In genomic region chr11:59526472-59527080, GRCm38 (mm10) we compare ENCODE assay signal across 8 mouse cellular contexts. TPM values are rescaled to one million over a fixed set of nuclear protein-coding genes. Genes with fewer than 3 reads are reported as not detected.
DNase-seq lines count a peak whose midpoint lies in the region; ATAC-seq and TF ChIP-seq lines count a peak whose summit lies in the region.

TSS of gene Zkscan17 (minus strand) at chr11:59526751.

- 46% methylated on average over 8 of the region's 8 CpGs for WGBS in thymus, adult 2 months
- WGBS in heart, embryonic 12.5 days: 46% methylated on average over 8 of the region's 8 CpGs
- 49% methylated on average over 8 of the region's 8 CpGs for WGBS in kidney, postnatal 0 days
- WGBS in midbrain, embryonic 12.5 days: 45% methylated on average over 8 of the region's 8 CpGs

- no peaks in the 10 kb centered on the region for H3K36me3 ChIP-seq in thymus, adult 2 months (ENCODE audit: control insufficient read depth, insufficient read depth, low read length)
- no peaks in the 10 kb centered on the region for H3K36me3 ChIP-seq in heart, embryonic 12.5 days
- no peaks in the 10 kb centered on the region for H3K36me3 ChIP-seq in kidney, postnatal 0 days (ENCODE audit: insufficient read depth, low read length)
- no peaks in the 10 kb centered on the region for H3K36me3 ChIP-seq in midbrain, embryonic 12.5 days

- no peak within 1 kb of the TSS for H3K4me3 ChIP-seq in thymus, adult 2 months (ENCODE audit: control insufficient read depth, insufficient read depth, low read length)
- no peak within 1 kb of the TSS for H3K4me3 ChIP-seq in brown adipose tissue, adult 24 weeks (ENCODE audit: insufficient read depth, low read depth, low read length)
- no peak within 1 kb of the TSS for H3K4me3 ChIP-seq in heart, embryonic 12.5 days
- no peak within 1 kb of the TSS for H3K4me3 ChIP-seq in kidney, postnatal 0 days (replicated peaks; ENCODE audit: low read depth, low read length)
- no peak within 1 kb of the TSS for H3K4me3 ChIP-seq in midbrain, embryonic 12.5 days

- no peak for TF ChIP-seq POLR2A in thymus, adult 2 months (IDR thresholded peaks at IDR 0.05; ENCODE audit: control insufficient read depth, extremely low read depth, insufficient read depth, low read length, poor library complexity)

- H3K9ac ChIP-seq in heart, embryonic 12.5 days: no peak within 1 kb of the TSS
- no peak within 1 kb of the TSS for H3K9ac ChIP-seq in kidney, postnatal 0 days (ENCODE audit: low read depth, low read length)
- H3K9ac ChIP-seq in midbrain, embryonic 12.5 days (replicated peaks): no peak within 1 kb of the TSS

- no peak for TF ChIP-seq CTCF in thymus, adult 2 months (IDR thresholded peaks at IDR 0.05; ENCODE audit: borderline replicate concordance, control insufficient read depth, extremely low read depth, insufficient read depth, low read length, poor library complexity)
- peak; percentile 45; the same call in 1 of the 2 replicates for TF ChIP-seq CTCF in kidney, postnatal 0 days (IDR thresholded peaks at IDR 0.05; ENCODE audit: low read depth)

- no peak within 1 kb of the TSS for H3K27ac ChIP-seq in thymus, adult 2 months (ENCODE audit: control insufficient read depth, insufficient read depth, low read length)
- peak within 1 kb of the TSS; percentile 61; the same call in 1 of the 2 replicates for H3K27ac ChIP-seq in brown adipose tissue, adult 24 weeks (replicated peaks; ENCODE audit: low read depth, low read length)
- no peak within 1 kb of the TSS for H3K27ac ChIP-seq in heart, embryonic 12.5 days (ENCODE audit: poor library complexity, severe bottlenecking)
- no peak within 1 kb of the TSS for H3K27ac ChIP-seq in kidney, postnatal 0 days
- H3K27ac ChIP-seq in midbrain, embryonic 12.5 days (replicated peaks): no peak within 1 kb of the TSS

- H3K9me3 ChIP-seq in heart, embryonic 12.5 days (replicated peaks): no peaks in the 10 kb centered on the region
- H3K9me3 ChIP-seq in kidney, postnatal 0 days (replicated peaks; ENCODE audit: low read length): no peaks in the 10 kb centered on the region
- H3K9me3 ChIP-seq in midbrain, embryonic 12.5 days: no peaks in the 10 kb centered on the region

- no peaks in the 10 kb centered on the region for H3K4me1 ChIP-seq in thymus, adult 2 months (replicated peaks; ENCODE audit: control insufficient read depth, insufficient read depth, low read length)
- no peaks in the 10 kb centered on the region for H3K4me1 ChIP-seq in brown adipose tissue, adult 24 weeks (ENCODE audit: control insufficient read depth, insufficient read depth, insufficient read length, low read length)
- no peaks in the 10 kb centered on the region for H3K4me1 ChIP-seq in heart, embryonic 12.5 days (replicated peaks)
- H3K4me1 ChIP-seq in kidney, postnatal 0 days (replicated peaks; ENCODE audit: insufficient read depth, low read length): no peaks in the 10 kb centered on the region
- no peaks in the 10 kb centered on the region for H3K4me1 ChIP-seq in midbrain, embryonic 12.5 days

- no peak within 1 kb of the TSS for H3K4me2 ChIP-seq in heart, embryonic 12.5 days
- H3K4me2 ChIP-seq in kidney, postnatal 0 days (ENCODE audit: low read length): no peak within 1 kb of the TSS
- no peak within 1 kb of the TSS for H3K4me2 ChIP-seq in midbrain, embryonic 12.5 days (replicated peaks)

- peak; percentile 14 for DNase-seq in thymus, adult 2 months
- no peak for DNase-seq in thymus, postnatal 25 days
- DNase-seq in kidney, postnatal 0 days (ENCODE audit: low spot score): peak; percentile 53
- DNase-seq in urinary bladder, postnatal 36 days (ENCODE audit: low spot score in 2 of 2): no peak

- ATAC-seq in heart, embryonic 12.5 days (ENCODE audit: insufficient number of reproducible peaks, low FRiP score): no peak
- no peak for ATAC-seq in kidney, postnatal 0 days (replicated peaks; ENCODE audit: low FRiP score, low read depth)
- ATAC-seq in midbrain, embryonic 12.5 days (ENCODE audit: low FRiP score, low read depth): no peak
- no peak for ATAC-seq in erythroid progenitor cell, adult 5-6 weeks (replicated peaks; ENCODE audit: low FRiP score, poor library complexity, severe bottlenecking)

- no peaks in the 10 kb centered on the region for H3K27me3 ChIP-seq in thymus, adult 2 months (ENCODE audit: control insufficient read depth, insufficient read depth, low read length)
- H3K27me3 ChIP-seq in heart, embryonic 12.5 days (replicated peaks): no peaks in the 10 kb centered on the region; the same call in 1 of the 2 replicates
- no peaks in the 10 kb centered on the region for H3K27me3 ChIP-seq in kidney, postnatal 0 days (ENCODE audit: insufficient read depth, low read length)
- no peaks in the 10 kb centered on the region for H3K27me3 ChIP-seq in midbrain, embryonic 12.5 days

RNA-seq across cellular contexts. Expression of gene Zkscan17, which starts in this region (rescaled TPM):
- 15.9 and 21.1 TPM in 2 replicates for polyA plus RNA-seq in thymus, adult 2 months (2012; rRNA removed)
- polyA plus RNA-seq in brown adipose tissue, adult 24 weeks (2012; ENCODE audit: insufficient read depth, insufficient read length, missing spikeins): 3.1 and 3.9 TPM in 2 replicates
- 18.1 and 18.4 TPM in 2 replicates for polyA plus RNA-seq in heart, embryonic 12.5 days (2016; fragmentation: Nextera tagmentation; extraction: Ambion mirVana)
- polyA plus RNA-seq in kidney, postnatal 0 days (2015; fragmentation: Nextera tagmentation; extraction: Ambion mirVana): 19.9 and 20.1 TPM in 2 replicates
- 28.5 and 29.1 TPM in 2 replicates for polyA plus RNA-seq in midbrain, embryonic 12.5 days (2016; fragmentation: Nextera tagmentation; extraction: Ambion mirVana)
- 1.7 and 2.9 TPM in 2 replicates for total RNA-seq in erythroid progenitor cell, adult 5-6 weeks (2015; ENCODE audit: low replicate concordance)
- 3.0 and 3.7 TPM in 2 replicates for total RNA-seq in erythroid progenitor cell, adult 5-6 weeks (2017; ENCODE audit: low replicate concordance)

Comparison
In these comparisons a context has a peak if more than half of its experiments do, and no peak if none do; other contexts are left out.
1. DNase-seq: peak in thymus, adult 2 months (single experiment) and kidney, postnatal 0 days (single experiment); none in thymus, postnatal 25 days (single experiment) and urinary bladder, postnatal 36 days (0 of 2).